Mouse (Mus musculus) ES-E14 (cell line): ENCODE data around the gene Lmntd1. TPM values are rescaled to one million over a fixed set of nuclear protein-coding genes. Genes with fewer than 3 reads are reported as not detected.
"Not testable (repeated sequence)": the region's sequence is repeated elsewhere in the genome, so short reads cannot be mapped to it uniquely, and the experiment has no call there.

Experiments
- DNase-seq: peaks from one replicate; pipeline ENCODE4 v3.0.0-alpha.2; 2013; ENCODE audit warnings: low read depth, low spot score
- H3K27ac ChIP-seq: 2 replicates; pipeline ENCODE4 v1.5.1; 2012; ENCODE audit warnings: low read depth, mild to moderate bottlenecking, low read length, moderate library complexity, mixed read lengths; ENCODE audit not compliant: poor library complexity, insufficient read depth, severe bottlenecking
- H3K36me3 ChIP-seq: 2 replicates; pipeline ENCODE4 v1.6.1; 2012; ENCODE audit warnings: mild to moderate bottlenecking, low read length, moderate library complexity, mixed read lengths; ENCODE audit not compliant: control insufficient read depth, poor library complexity, insufficient read depth, severe bottlenecking
- H3K4me1 ChIP-seq, 2 experiments: fragments of 150-350 bp in 1 of 2; sonication (generic) in 1 of 2; 2 replicates each; pipeline ENCODE4 v1.6.1; 2012; ENCODE audit warnings: low read length in 2 of 2, mild to moderate bottlenecking in 1 of 2, mixed read lengths in 1 of 2; ENCODE audit not compliant: control insufficient read depth in 2 of 2, insufficient read depth in 2 of 2, poor library complexity in 1 of 2
- H3K4me3 ChIP-seq, 2 experiments: fragments of 150-350 bp in 1 of 2; sonication (generic) in 1 of 2; 2 replicates each; pipeline ENCODE4 v1.5.1; 2012; ENCODE audit warnings: low read length in 2 of 2, low read depth in 1 of 2, mild to moderate bottlenecking in 1 of 2, mixed read lengths in 1 of 2; ENCODE audit not compliant: insufficient read depth in 1 of 2, poor library complexity in 1 of 2, severe bottlenecking in 1 of 2
- H3K9ac ChIP-seq: 2 replicates; pipeline ENCODE4 v1.6.1; 2012; ENCODE audit warnings: low read depth, mild to moderate bottlenecking, low read length, mixed read lengths; ENCODE audit not compliant: poor library complexity, insufficient read depth, severe bottlenecking
- H3K9me3 ChIP-seq: fragments of 150-350 bp; sonication (generic); 2 replicates; pipeline ENCODE4 v1.6.1; 2012; ENCODE audit warnings: low read depth, mild to moderate bottlenecking, low read length; ENCODE audit not compliant: control insufficient read depth, insufficient read depth
- CHD2 ChIP-seq: IDR thresholded peaks from 2 replicates; pipeline ENCODE4 v1.6.1; 2014; ENCODE audit warnings: mild to moderate bottlenecking, low read depth, low read length, inconsistent platforms
- HCFC1 ChIP-seq: IDR thresholded peaks from 2 replicates; pipeline ENCODE4 v1.6.1; 2012; ENCODE audit warnings: low read length, inconsistent platforms, borderline replicate concordance; ENCODE audit not compliant: insufficient read depth
- MAFK ChIP-seq: IDR thresholded peaks from 2 replicates; pipeline ENCODE4 v1.6.1; 2014; ENCODE audit warnings: mild to moderate bottlenecking, low read depth, low read length, inconsistent platforms; ENCODE audit not compliant: insufficient read depth
- ZC3H11A ChIP-seq: IDR thresholded peaks from 2 replicates; pipeline ENCODE4 v1.6.1; 2012; ENCODE audit warnings: low read depth, mild to moderate bottlenecking, inconsistent platforms, low read length, borderline replicate concordance
- ZNF384 ChIP-seq: IDR thresholded peaks from 2 replicates; pipeline ENCODE4 v1.6.1; 2012; ENCODE audit warnings: low read depth, low read length, inconsistent platforms
- in situ Hi-C, 2 experiments: fragments of 600-800 bp; cut with MboI; formaldehyde crosslinking; loops; one replicate each; pipeline ENCODE4 v1.15.1; 2025; ENCODE audit warnings: low sequenced_read_pairs in 2 of 2, inconsistent platforms in 1 of 2; ENCODE audit not compliant: unreplicated experiment in 2 of 2
- total RNA-seq: library from RNA; depleted of rRNA; stranded (reverse); fragments of 300-350 nt; gene quantifications from 2 replicates; pipeline ENCODE4 v1.2.3, GENCODE M21; 2012

Gene Lmntd1
- total RNA-seq, 1 experiment = not detected

- Histone ChIP-seq H3K9ac (peak overlapping the region; percentile 20; the same call in 1 of the 2 replicates), H3K36me3 (no peaks in the 10 kb centered on the region), H3K27ac (no peak overlapping the region), H3K4me1 (peaks cover 5 to 14% of the 10 kb centered on the region in 2 experiments; a peak in 2 of 4 replicates), H3K4me3 (peak overlapping the region; percentile 46 to 71), H3K9me3 (no peaks in the 10 kb centered on the region)
- in situ Hi-C loops = loop anchor here (10.0 to 25.0 kb wide), 4 partner anchors 85 to 155 kb away; partner anchors contain the start of genes Casc1 (in 2 of the 2), Etfrf1 (in 2 of the 2) and Kras (in 1 of the 2)
- no peak for TF ChIP-seq ZC3H11A
- TF ChIP-seq CHD2 = no peak
- no peak for TF ChIP-seq ZNF384
- 0 out of 2 replicates have a peak, but pooled peaks have one; percentile 15 for TF ChIP-seq HCFC1
- no peak for TF ChIP-seq MAFK
- no peak for DNase-seq
Measured at GRCm38 (mm10) chr6:145339956-145340656, 274.0 kb downstream of the Lmntd1 start.

- no peaks in the 10 kb centered on the region for H3K36me3 ChIP-seq
- H3K9ac ChIP-seq = no peak overlapping the region
- H3K4me3 ChIP-seq = no peak overlapping the region
- TF ChIP-seq ZNF384 (no peak), CHD2 (no peak), ZC3H11A (no peak), HCFC1 (no peak), MAFK (no peak)
- H3K9me3 ChIP-seq = no peaks in the 10 kb centered on the region
- no peak for DNase-seq
- H3K27ac ChIP-seq = no peak overlapping the region; the same call in 1 of the 2 replicates
- peaks cover 5 to 14% of the 10 kb centered on the region in 2 experiments; a peak in 2 of 4 replicates for H3K4me1 ChIP-seq
- in situ Hi-C loops = loop anchor here in 1 of 2 experiments (25.0 kb wide), 1 partner anchor 126 kb away; the partner anchor contains the start of genes Casc1 and Etfrf1
Measured at GRCm38 (mm10) chr6:145338571-145339294, 275.4 kb downstream of the Lmntd1 start.

GRCm38 (mm10) chr6:145337521-145337920, 276.6 kb downstream of the Lmntd1 start:
- H3K36me3 ChIP-seq, H3K9ac ChIP-seq, H3K9me3 ChIP-seq, H3K27ac ChIP-seq, DNase-seq, H3K4me3 ChIP-seq: not testable (repeated sequence)
- H3K4me1 ChIP-seq = peaks cover 5 to 14% of the 10 kb centered on the region in 2 experiments; a peak in 2 of 4 replicates
- in situ Hi-C loops = loop anchor here in 1 of 2 experiments (25.0 kb wide), 1 partner anchor 125 kb away; the partner anchor contains the start of genes Casc1 and Etfrf1

GRCm38 (mm10) chr6:145335876-145336768, 278.0 kb downstream of the Lmntd1 start:
- DNase-seq = no peak
- Histone ChIP-seq H3K27ac (no peak overlapping the region), H3K9ac (no peak overlapping the region), H3K4me1 (peaks cover 5 to 11% of the 10 kb centered on the region in 2 experiments; a peak in 2 of 4 replicates), H3K4me3 (no peak overlapping the region), H3K36me3 (no peaks in the 10 kb centered on the region), H3K9me3 (no peaks in the 10 kb centered on the region)
- TF ChIP-seq CHD2 (no peak), HCFC1 (no peak), ZC3H11A (no peak), ZNF384 (no peak), MAFK (no peak)
- in situ Hi-C loops = loop anchor here in 1 of 2 experiments (25.0 kb wide), 1 partner anchor 124 kb away; the partner anchor contains the start of genes Casc1 and Etfrf1
